Mouse (Mus musculus): ENCODE data around the gene Ldlrad1.

DNA sequence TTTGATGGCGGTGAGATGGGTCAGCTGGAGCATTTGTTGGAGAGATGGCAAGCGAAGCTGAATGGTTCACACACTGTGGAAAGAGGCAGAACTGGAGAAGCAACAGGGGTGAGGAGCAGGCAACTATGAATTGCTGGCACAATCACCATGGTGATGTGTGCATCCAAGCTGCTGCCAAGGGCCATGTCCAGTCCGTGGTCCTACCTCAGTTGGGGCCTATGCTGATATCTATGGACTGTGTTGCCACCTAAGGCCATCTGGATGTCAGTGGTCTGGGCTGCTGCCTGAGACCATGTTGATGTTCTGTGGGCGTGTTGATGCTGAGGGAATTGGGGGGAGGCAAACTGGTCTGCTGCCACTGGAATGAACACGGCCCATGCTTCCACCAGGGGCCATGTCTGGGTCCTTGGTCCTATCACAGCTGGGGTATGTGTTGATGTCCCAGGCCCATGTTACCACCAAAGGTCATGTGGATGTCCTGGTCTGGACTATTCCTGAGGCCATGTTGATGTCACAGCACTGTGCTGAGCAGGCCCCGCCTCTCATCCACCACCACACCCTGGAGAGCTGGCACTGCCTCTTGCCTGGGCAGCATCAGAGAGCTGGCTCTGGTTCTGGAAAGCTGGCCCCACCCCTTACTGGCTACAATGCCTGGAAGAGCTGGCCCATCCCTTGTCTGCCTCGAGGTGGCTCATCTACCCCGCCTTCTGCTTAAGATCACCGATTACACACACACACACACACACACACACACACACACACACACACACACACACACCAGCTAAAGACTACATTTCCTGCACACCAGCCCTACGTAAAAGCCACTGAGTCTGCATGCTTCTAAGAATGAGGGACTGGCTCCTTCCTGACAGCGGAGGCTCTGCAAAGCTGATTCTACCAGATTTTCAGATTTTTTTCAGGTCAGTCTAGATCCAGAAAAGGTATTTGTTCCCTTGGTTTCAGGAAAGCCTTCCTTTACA is 14.5 kb downstream of the Ldlrad1 start:
- TF ChIP-seq CTCF (IDR thresholded peaks at IDR 0.05; ENCODE audit: insufficient read depth, low read length) = no peak
- no peak for TF ChIP-seq POLR2A (IDR thresholded peaks at IDR 0.05; ENCODE audit: borderline replicate concordance, extremely low read depth, low read depth, low read length)

Measured in lung, adult 2 months (tissue).